Mouse (Mus musculus) MEL (cell line): Measurements from ENCODE around the gene Med12l. TPM values are rescaled to one million over a fixed set of nuclear protein-coding genes. Genes with fewer than 3 reads are reported as not detected.

Source experiments
- DNase-seq: peaks from one replicate; pipeline ENCODE4 v3.0.0; 2011; ENCODE audit warnings: low read depth, low spot score
- H3K27ac ChIP-seq: 2 replicates; pipeline ENCODE4 v1.5.1; 2012; ENCODE audit warnings: low read depth, mild to moderate bottlenecking, control low read depth, low read length, moderate library complexity; ENCODE audit not compliant: control insufficient read depth
- H3K27me3 ChIP-seq, 2 experiments: fragments of 150-350 bp in 1 of 2; sonication (generic) in 1 of 2; 2 replicates each; pipeline ENCODE4 v1.6.1; 2012; ENCODE audit warnings: low read length in 2 of 2, mild to moderate bottlenecking in 2 of 2, improper control_type of control experiment in 1 of 2, moderate library complexity in 1 of 2; ENCODE audit not compliant: insufficient read depth in 2 of 2, control insufficient read depth in 1 of 2
- H3K36me3 ChIP-seq, 2 experiments: 2 replicates each; pipeline ENCODE4 v1.6.1; 2012 to 2014; ENCODE audit warnings: low read length in 2 of 2, improper control_type of control experiment in 1 of 2, inconsistent platforms in 1 of 2, mild to moderate bottlenecking in 1 of 2; ENCODE audit not compliant: insufficient read depth in 2 of 2, control insufficient read depth in 1 of 2
- H3K4me1 ChIP-seq, 2 experiments: fragments of 150-350 bp in 1 of 2; sonication (generic) in 1 of 2; 2 replicates each; pipeline ENCODE4 v1.6.1; 2012; ENCODE audit warnings: low read length in 2 of 2, improper control_type of control experiment in 1 of 2, mild to moderate bottlenecking in 1 of 2; ENCODE audit not compliant: insufficient read depth in 2 of 2, control insufficient read depth in 1 of 2
- H3K4me3 ChIP-seq, 2 experiments: fragments of 150-350 bp in 1 of 2; sonication (generic) in 1 of 2; 2 replicates each; pipeline ENCODE4 v1.5.1; 2012; ENCODE audit warnings: low read depth in 2 of 2, low read length in 2 of 2, mild to moderate bottlenecking in 2 of 2, moderate library complexity in 2 of 2, control low read depth in 1 of 2, improper control_type of control experiment in 1 of 2; ENCODE audit not compliant: control insufficient read depth in 1 of 2, insufficient read depth in 1 of 2
- H3K79me2 ChIP-seq: 2 replicates; pipeline ENCODE4 v1.6.1; 2012; ENCODE audit warnings: mild to moderate bottlenecking, low read length, moderate library complexity; ENCODE audit not compliant: control insufficient read depth, poor library complexity, insufficient read depth
- H3K9ac ChIP-seq: 2 replicates; pipeline ENCODE4 v1.6.1; 2012; ENCODE audit warnings: low read depth, mild to moderate bottlenecking, control low read depth, low read length, moderate library complexity; ENCODE audit not compliant: control insufficient read depth, poor library complexity, severe bottlenecking
- H3K9me3 ChIP-seq: fragments of 150-350 bp; sonication (generic); replicated peaks from 2 replicates; pipeline ENCODE4 v1.6.1; 2012; ENCODE audit warnings: mild to moderate bottlenecking, low read length, improper control_type of control experiment, moderate library complexity; ENCODE audit not compliant: insufficient read depth
- CTCF ChIP-seq, 3 experiments: IDR thresholded peaks in 2 of 3; conservative IDR thresholded peaks in 1 of 3; 2 replicates each; pipeline ENCODE4 v1.5.1; 2011 to 2012; ENCODE audit warnings: low read length in 3 of 3, low read depth in 2 of 3, mild to moderate bottlenecking in 2 of 3, improper control_type of control experiment in 1 of 3, inconsistent platforms in 1 of 3, mixed read lengths in 1 of 3, moderate library complexity in 1 of 3; ENCODE audit not compliant: control insufficient read depth in 1 of 3, insufficient read depth in 1 of 3, poor library complexity in 1 of 3, severe bottlenecking in 1 of 3
- KAT2A ChIP-seq: conservative IDR thresholded peaks from 2 replicates; pipeline ENCODE4 v1.6.1; 2012; ENCODE audit warnings: low read depth, low read length, improper control_type of control experiment, inconsistent platforms
- MAZ ChIP-seq: IDR thresholded peaks from 2 replicates; pipeline ENCODE4 v1.6.1; 2012; ENCODE audit warnings: low read depth, mild to moderate bottlenecking, inconsistent platforms, low read length, improper control_type of control experiment
- MYB ChIP-seq: IDR thresholded peaks from 2 replicates; pipeline ENCODE4 v1.6.1; 2011; ENCODE audit warnings: mild to moderate bottlenecking, low read depth, low read length, improper control_type of control experiment
- NRF1 ChIP-seq: IDR thresholded peaks from 2 replicates; pipeline ENCODE4 v1.6.1; 2014; ENCODE audit warnings: low read depth, mild to moderate bottlenecking, inconsistent platforms, low read length, improper control_type of control experiment, moderate library complexity; ENCODE audit not compliant: poor library complexity, insufficient read depth, severe bottlenecking
- POLR2A ChIP-seq, 2 experiments: IDR thresholded peaks; 2 replicates each; pipeline ENCODE4 v1.6.1; 2011 to 2012; ENCODE audit warnings: low read length in 2 of 2, mild to moderate bottlenecking in 2 of 2, control low read depth in 1 of 2, improper control_type of control experiment in 1 of 2, low read depth in 1 of 2, moderate library complexity in 1 of 2; ENCODE audit not compliant: control insufficient read depth in 1 of 2, insufficient read depth in 1 of 2, poor library complexity in 1 of 2
- RAD21 ChIP-seq: IDR thresholded peaks from 2 replicates; pipeline ENCODE4 v1.6.1; 2011; ENCODE audit warnings: mild to moderate bottlenecking, low read depth, low read length, improper control_type of control experiment
- SMC3 ChIP-seq: IDR thresholded peaks from 2 replicates; pipeline ENCODE4 v1.6.1; 2011; ENCODE audit warnings: low read depth, low read length, improper control_type of control experiment
- USF1 ChIP-seq: IDR thresholded peaks from 2 replicates; pipeline ENCODE4 v1.6.1; 2014; ENCODE audit warnings: low read depth, mild to moderate bottlenecking, inconsistent platforms, low read length, improper control_type of control experiment, moderate library complexity
- polyA plus RNA-seq, 2 experiments: library from polyadenylated mRNA; stranded (reverse) in 1 of 2; unstranded in 1 of 2; fragments of >175 nt in 1 of 2; fragments of >200 nt in 1 of 2; gene quantifications; 2 replicates each; pipeline versions ENCODE4 v1.2.1 to v1.2.4; 2012; ENCODE audit warnings: low replicate concordance in 2 of 2, low read depth in 1 of 2; ENCODE audit not compliant: insufficient read length in 2 of 2, insufficient read depth in 1 of 2, missing spikeins in 1 of 2
- total RNA-seq: library from RNA; depleted of rRNA; stranded (reverse); fragments of 300-350 nt; gene quantifications from 2 replicates; pipeline ENCODE4 v1.2.3, GENCODE M21; 2012

Med12l gene
- total and polyA plus RNA-seq, 3 experiments, result 0.03 TPM; not detected in 2

GRCm38 (mm10) chr3:59167417-59168054 is 161.9 kb downstream of the Med12l start:
- no peak overlapping the region for H3K4me3 ChIP-seq
- no peaks in the 10 kb centered on the region for H3K9me3 ChIP-seq
- no peaks in the 10 kb centered on the region for H3K36me3 ChIP-seq
- H3K27ac ChIP-seq, result no peak overlapping the region
- no peaks in the 10 kb centered on the region for H3K79me2 ChIP-seq
- no peaks in the 10 kb centered on the region for H3K4me1 ChIP-seq
- TF ChIP-seq MYB (no peak), NRF1 (no peak), POLR2A (IDR thresholded peaks at IDR 0.05; ENCODE audit: control insufficient read depth in 1 of 2, insufficient read depth in 1 of 2, low read depth in 1 of 2, low read length in 2 of 2, poor library complexity in 1 of 2) (no peak)
- H3K9ac ChIP-seq, result no peak overlapping the region
- H3K27me3 ChIP-seq, result no peaks in the 10 kb centered on the region; a peak in 1 of 4 replicates
- no peak for DNase-seq

GRCm38 (mm10) chr3:59168476-59168875 is 162.9 kb downstream of the Med12l start:
- H3K27me3 ChIP-seq, result no peaks in the 10 kb centered on the region
- H3K36me3 ChIP-seq, result no peaks in the 10 kb centered on the region
- no peak overlapping the region for H3K9ac ChIP-seq
- H3K27ac ChIP-seq, result no peak overlapping the region
- TF ChIP-seq CTCF (IDR thresholded peaks at IDR 0.05 in 2 of 3, conservative IDR thresholded peaks at IDR 0.05 in 1 of 3; ENCODE audit: control insufficient read depth in 1 of 3, insufficient read depth in 1 of 3, low read depth in 2 of 3, low read length in 3 of 3, poor library complexity in 1 of 3, severe bottlenecking in 1 of 3) (peak in 2 of 3 experiments; percentile 4 to 24; a peak in 2 of 6 replicates), USF1 (no peak), SMC3 (peak; percentile 39)
- no peaks in the 10 kb centered on the region for H3K79me2 ChIP-seq
- H3K4me1 ChIP-seq, result no peaks in the 10 kb centered on the region
- no peak overlapping the region for H3K4me3 ChIP-seq
- DNase-seq, result no peak
- H3K9me3 ChIP-seq, result no peaks in the 10 kb centered on the region

GRCm38 (mm10) chr3:59169215-59169614 is 163.6 kb downstream of the Med12l start:
- H3K4me1 ChIP-seq, result no peaks in the 10 kb centered on the region
- TF ChIP-seq POLR2A (IDR thresholded peaks at IDR 0.05; ENCODE audit: control insufficient read depth in 1 of 2, insufficient read depth in 1 of 2, low read depth in 1 of 2, low read length in 2 of 2, poor library complexity in 1 of 2), result no peak
- TF ChIP-seq SMC3, result 0 out of 2 replicates have a peak, but pooled peaks have one; percentile 3
- TF ChIP-seq RAD21, result peak; percentile 8
- TF ChIP-seq MAZ, result no peak
- no peak for TF ChIP-seq KAT2A
- TF ChIP-seq, all 39 proteins: peak for 2

More at GRCm38 (mm10) chr3:59169215-59169614, 163.6 kb downstream of the Med12l start:
- Histone ChIP-seq H3K36me3 (no peaks in the 10 kb centered on the region), H3K4me3 (no peak overlapping the region), H3K9me3 (no peaks in the 10 kb centered on the region), H3K27me3 (peaks cover 0 to 2% of the 10 kb centered on the region in 2 experiments; a peak in 1 of 4 replicates), H3K27ac (no peak overlapping the region), H3K9ac (no peak overlapping the region), H3K79me2 (no peaks in the 10 kb centered on the region)
- DNase-seq, result no peak
